Mouse (Mus musculus) midbrain, embryonic 12.5 days (tissue): ENCODE results near the gene Fsip1. TPM values are rescaled to one million over a fixed set of nuclear protein-coding genes. Genes with fewer than 3 reads are reported as not detected.
A peak's percentile ranks its signal among the peaks of the same experiment; 100 is the strongest.

Experiments
- ATAC-seq: fragments of 200-750 bp; cut with Nextera tagmentation; 2 replicates; pipeline ENCODE4 v1.8.0; 2017; ENCODE audit warnings: low read depth, moderate TSS enrichment, moderate library complexity; ENCODE audit not compliant: low FRiP score
- H3K27ac ChIP-seq: fragments of 300-500 bp; sonication (generic); replicated peaks from 2 replicates; pipeline ENCODE4 v1.5.1; 2016; ENCODE audit warnings: mild to moderate bottlenecking
- H3K27me3 ChIP-seq: fragments of 300-500 bp; sonication (generic); 2 replicates; pipeline ENCODE4 v1.6.1; 2016; ENCODE audit warnings: mild to moderate bottlenecking
- H3K36me3 ChIP-seq: fragments of 300-500 bp; sonication (generic); 2 replicates; pipeline ENCODE4 v1.6.1; 2016
- H3K4me1 ChIP-seq: fragments of 300-500 bp; sonication (generic); 2 replicates; pipeline ENCODE4 v1.6.1; 2016
- H3K4me2 ChIP-seq: fragments of 300-500 bp; sonication (generic); replicated peaks from 2 replicates; pipeline ENCODE4 v1.6.1; 2016; ENCODE audit warnings: mild to moderate bottlenecking, moderate library complexity
- H3K4me3 ChIP-seq: fragments of 300-500 bp; sonication (generic); 2 replicates; pipeline ENCODE4 v1.5.1; 2016; ENCODE audit warnings: mild to moderate bottlenecking
- H3K9ac ChIP-seq: fragments of 300-500 bp; sonication (generic); replicated peaks from 2 replicates; pipeline ENCODE4 v1.6.1; 2016; ENCODE audit warnings: mild to moderate bottlenecking, moderate library complexity
- H3K9me3 ChIP-seq: fragments of 300-500 bp; sonication (generic); 2 replicates; pipeline ENCODE4 v1.6.1; 2016; ENCODE audit warnings: mild to moderate bottlenecking
- WGBS: fragments of 180-500 bp; shearing (Covaris S2); methylation state at CpG from one replicate; pipeline ENCODE4 v1.1.7; 2016; 5-methylcytosine and 5-hydroxymethylcytosine counted together
- polyA plus RNA-seq: library from polyadenylated mRNA; unstranded; fragments of >200 nt; fragmentation: Nextera tagmentation; extraction: Ambion mirVana; gene quantifications from 2 replicates; pipeline ENCODE4 v1.2.1, GENCODE M21; 2016

Fsip1 gene
- polyA plus RNA-seq, 1 experiment from 2014 or later: 1.6 TPM

DNA sequence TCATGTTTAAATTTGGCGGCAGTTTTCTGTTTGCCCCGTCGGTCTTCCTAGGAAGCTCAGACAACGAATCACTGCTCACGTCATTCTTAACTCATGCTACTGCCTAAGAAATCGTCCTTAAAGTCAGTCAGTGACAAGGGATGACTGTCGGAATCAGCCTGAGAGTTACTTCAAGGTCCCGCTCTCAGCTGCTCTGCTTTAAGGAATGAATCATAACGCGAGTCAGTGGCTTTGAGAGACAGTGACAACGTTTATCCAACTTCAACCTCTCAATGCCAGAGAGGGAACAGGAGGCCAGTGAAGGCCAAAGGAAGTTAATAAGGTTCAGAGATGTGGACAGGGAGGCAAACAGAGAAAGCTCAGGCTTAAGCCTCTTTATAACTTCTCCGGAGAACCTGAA lies 7.8 kb downstream of the Fsip1 start:
- Histone ChIP-seq H3K9ac (no peak overlapping the region), H3K36me3 (no peaks in the 10 kb centered on the region), H3K9me3 (no peaks in the 10 kb centered on the region), H3K27ac (no peak overlapping the region), H3K4me3 (no peak overlapping the region), H3K4me1 (no peaks in the 10 kb centered on the region), H3K27me3 (0 out of 2 replicates have a peak, but pooled peaks cover 3% of the 10 kb centered on the region), H3K4me2 (no peak overlapping the region)
- WGBS: 74% methylated on average over 12 of the region's 12 CpGs
- no peak for ATAC-seq

DNA sequence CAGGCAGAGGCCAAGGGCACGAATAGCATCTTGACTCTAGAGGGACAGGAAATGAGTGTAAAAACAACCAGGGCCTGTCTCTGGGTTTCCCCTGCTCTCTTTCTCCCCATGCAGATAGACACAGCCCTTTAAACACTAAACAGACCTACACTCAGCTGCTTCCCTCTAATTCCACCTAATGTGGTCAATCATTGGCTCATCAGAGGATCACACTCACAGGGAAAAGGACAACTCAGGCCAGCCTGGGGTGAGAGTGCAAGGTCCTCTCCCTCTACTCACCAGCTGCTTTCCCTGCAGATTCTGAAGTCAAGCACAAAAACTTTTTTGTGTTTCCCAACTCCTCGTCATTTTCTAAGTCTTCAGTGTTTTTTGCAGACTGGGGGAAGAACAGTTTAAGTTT lies 8.8 kb downstream of the Fsip1 start:
- no peak overlapping the region for H3K4me2 ChIP-seq
- H3K27ac ChIP-seq: no peak overlapping the region
- no peaks in the 10 kb centered on the region for H3K4me1 ChIP-seq
- H3K27me3 ChIP-seq: 0 out of 2 replicates have a peak, but pooled peaks cover 3% of the 10 kb centered on the region
- WGBS: 73% methylated on average over 2 of the region's 2 CpGs
- H3K9me3 ChIP-seq: no peaks in the 10 kb centered on the region
- no peaks in the 10 kb centered on the region for H3K36me3 ChIP-seq
- no peak overlapping the region for H3K4me3 ChIP-seq
- H3K9ac ChIP-seq: no peak overlapping the region
- ATAC-seq: no peak

DNA sequence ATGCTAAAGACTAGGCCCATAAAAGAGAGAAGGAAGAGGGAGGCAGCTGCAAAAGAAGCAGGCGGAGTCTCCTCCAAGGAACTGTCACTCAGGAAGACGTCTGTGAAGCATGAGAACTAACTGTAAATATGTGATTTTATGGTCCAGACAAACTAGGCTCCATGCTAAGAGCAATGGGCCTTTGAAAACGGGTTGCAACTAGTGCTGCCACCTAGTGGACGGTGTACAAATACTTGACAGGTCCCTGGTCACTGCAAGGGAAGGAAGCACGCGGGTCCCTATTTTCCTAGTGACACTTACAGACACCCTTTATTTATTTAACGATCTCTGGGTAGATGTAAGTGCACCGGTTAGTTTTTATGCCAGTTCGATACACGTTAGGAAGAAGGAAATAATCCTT lies 10.9 kb downstream of the Fsip1 start:
- peak; percentile 63 for ATAC-seq
- Histone ChIP-seq H3K4me2 (no peak overlapping the region), H3K27ac (no peak overlapping the region), H3K9ac (no peak overlapping the region), H3K4me3 (no peak overlapping the region), H3K27me3 (no peaks in the 10 kb centered on the region), H3K4me1 (no peaks in the 10 kb centered on the region), H3K36me3 (no peaks in the 10 kb centered on the region), H3K9me3 (no peaks in the 10 kb centered on the region)
- 14% methylated on average over 10 of the region's 10 CpGs for WGBS

DNA sequence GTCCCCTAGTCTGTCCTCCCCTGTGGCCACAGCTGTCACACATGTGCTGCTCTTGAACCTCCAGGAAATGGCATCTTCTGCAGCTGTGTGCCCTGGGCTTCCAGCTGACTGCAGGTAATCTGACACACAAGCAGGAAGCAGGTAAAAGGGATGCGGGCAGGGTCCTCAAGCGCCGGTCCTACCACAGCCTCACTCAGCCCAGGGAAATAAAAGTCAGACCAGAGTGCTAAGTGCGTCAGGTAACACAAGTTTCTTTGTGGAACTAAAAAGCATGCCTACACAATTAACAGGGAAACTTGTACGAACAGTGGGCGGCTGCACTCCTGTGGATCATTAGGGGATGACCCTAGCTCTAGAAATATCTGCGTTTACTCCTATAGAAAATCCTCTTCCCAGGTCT lies 20.6 kb downstream of the Fsip1 start:
- Histone ChIP-seq H3K9ac (no peak overlapping the region), H3K36me3 (no peaks in the 10 kb centered on the region), H3K4me3 (no peak overlapping the region), H3K9me3 (no peaks in the 10 kb centered on the region), H3K27ac (no peak overlapping the region), H3K4me1 (no peaks in the 10 kb centered on the region), H3K27me3 (0 out of 2 replicates have a peak, but pooled peaks cover 3% of the 10 kb centered on the region), H3K4me2 (no peak overlapping the region)
- no peak for ATAC-seq
- WGBS: 84% methylated on average over 7 of the region's 7 CpGs

DNA sequence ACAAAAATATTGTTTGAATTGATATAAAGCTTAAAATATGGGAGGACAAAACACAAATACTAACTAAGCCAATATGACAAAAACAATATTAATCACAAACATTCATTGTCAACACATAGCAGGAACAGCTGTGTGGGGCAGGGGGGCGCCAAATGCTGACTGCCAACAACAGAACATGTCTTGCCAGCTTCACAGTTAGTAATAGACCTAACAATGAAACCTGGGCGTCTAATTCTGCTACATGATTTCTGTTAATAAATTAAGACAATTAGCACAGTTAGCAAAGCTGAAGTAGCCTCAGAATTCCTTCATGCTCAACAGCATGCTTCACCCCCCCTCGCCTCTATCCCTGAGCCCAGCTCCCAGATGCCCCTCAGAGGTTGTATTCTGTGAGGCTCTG lies 21.2 kb downstream of the Fsip1 start:
- no peaks in the 10 kb centered on the region for H3K36me3 ChIP-seq
- ATAC-seq: no peak
- no peak overlapping the region for H3K4me2 ChIP-seq
- H3K27me3 ChIP-seq: 0 out of 2 replicates have a peak, but pooled peaks cover 3% of the 10 kb centered on the region
- 88% methylated on average over 3 of the region's 3 CpGs for WGBS
- H3K9me3 ChIP-seq: no peaks in the 10 kb centered on the region
- no peak overlapping the region for H3K27ac ChIP-seq
- H3K4me3 ChIP-seq: no peak overlapping the region
- H3K9ac ChIP-seq: no peak overlapping the region
- no peaks in the 10 kb centered on the region for H3K4me1 ChIP-seq

DNA sequence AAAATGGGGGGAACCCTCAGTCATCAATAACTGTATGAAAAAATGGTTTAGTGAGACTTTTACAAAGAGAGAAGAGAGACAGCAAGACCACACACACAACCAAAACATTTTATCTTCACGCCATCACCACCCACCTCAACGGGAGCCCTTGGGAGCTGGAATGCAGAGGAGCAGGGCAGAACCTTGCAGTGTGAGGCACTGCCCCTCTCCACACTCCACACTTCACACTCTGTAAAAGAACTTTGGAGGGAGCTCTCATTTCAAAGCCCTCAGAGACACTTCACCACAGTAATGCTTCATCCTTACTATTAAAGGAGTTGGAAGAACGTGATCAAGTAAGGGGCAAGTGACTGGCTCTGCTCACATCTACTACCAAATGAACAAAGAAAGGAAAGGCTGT lies 26.2 kb downstream of the Fsip1 start:
- Histone ChIP-seq H3K9me3 (no peaks in the 10 kb centered on the region), H3K27ac (no peak overlapping the region), H3K4me3 (no peak overlapping the region), H3K9ac (no peak overlapping the region), H3K27me3 (no peaks in the 10 kb centered on the region), H3K36me3 (no peaks in the 10 kb centered on the region), H3K4me1 (no peaks in the 10 kb centered on the region), H3K4me2 (no peak overlapping the region)
- 86% methylated on average over 3 of the region's 3 CpGs for WGBS
- no peak for ATAC-seq

DNA sequence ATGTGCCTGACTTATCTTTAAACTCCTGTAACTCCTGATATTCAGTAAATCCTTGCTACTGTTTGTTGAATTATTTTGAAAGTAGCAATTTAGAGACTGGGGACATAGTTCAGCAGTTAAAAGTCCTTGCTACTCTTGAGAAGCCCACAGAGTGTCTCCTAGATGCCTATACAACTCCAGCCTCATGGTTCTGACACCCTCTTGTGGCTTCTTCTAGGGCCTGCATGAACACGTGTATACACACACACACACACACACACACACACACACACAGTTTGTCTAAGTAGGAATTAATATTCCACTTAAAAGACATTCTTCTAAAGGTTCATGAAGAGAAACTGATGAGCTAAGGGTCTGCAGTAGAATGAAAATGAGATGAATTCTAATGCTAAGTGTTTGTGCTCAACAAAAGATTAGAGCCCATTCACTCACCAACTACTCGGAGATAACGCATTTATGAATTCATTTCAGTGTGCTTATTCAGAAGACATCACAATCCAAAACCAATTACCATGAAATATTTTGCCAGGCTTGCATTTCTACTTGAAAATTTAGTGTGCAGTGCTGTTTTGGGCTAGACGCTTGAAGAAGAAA lies 28.2 kb downstream of the Fsip1 start:
- Histone ChIP-seq H3K36me3 (no peaks in the 10 kb centered on the region), H3K4me1 (no peaks in the 10 kb centered on the region), H3K4me3 (no peak overlapping the region), H3K27ac (no peak overlapping the region), H3K4me2 (no peak overlapping the region), H3K27me3 (no peaks in the 10 kb centered on the region), H3K9me3 (no peaks in the 10 kb centered on the region), H3K9ac (no peak overlapping the region)
- ATAC-seq: no peak
- 73% methylated on average over 4 of the region's 4 CpGs for WGBS

DNA sequence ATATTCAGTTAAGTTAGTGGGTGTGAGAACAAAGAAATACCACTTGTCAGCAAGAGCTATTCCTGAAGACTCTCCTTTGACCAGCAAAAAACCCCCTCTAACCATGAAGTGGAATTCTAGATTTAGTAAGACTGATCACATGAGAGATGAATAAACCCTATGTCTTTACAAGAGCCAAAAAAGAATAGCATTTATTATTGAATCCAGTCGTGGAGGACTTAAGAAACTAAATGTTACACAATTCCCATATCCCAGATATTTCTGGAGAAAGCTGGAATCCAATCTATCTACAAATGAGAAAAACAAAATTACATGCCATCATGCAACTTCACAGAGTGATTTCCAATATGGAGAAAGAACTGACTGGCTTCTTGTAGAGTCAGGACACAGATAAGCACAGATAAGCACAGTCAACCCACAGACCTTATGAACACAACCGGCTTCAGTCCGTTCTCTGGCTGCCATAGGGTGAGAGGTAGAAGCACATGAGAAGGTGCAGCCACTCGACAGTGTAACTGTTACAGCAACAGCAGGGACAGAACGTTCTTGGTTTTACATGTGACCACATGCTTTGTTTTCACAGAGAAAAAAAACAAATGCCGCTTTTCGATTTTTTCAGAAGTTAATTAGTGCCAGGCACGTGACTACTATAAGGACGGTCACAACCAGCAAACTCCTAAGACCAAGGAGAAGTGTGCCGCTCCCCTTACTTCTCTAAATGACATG lies 31.3 kb downstream of the Fsip1 start:
- H3K27ac ChIP-seq: no peak overlapping the region
- no peak overlapping the region for H3K9ac ChIP-seq
- H3K27me3 ChIP-seq: peaks cover 16% of the 10 kb centered on the region; the same call in 1 of the 2 replicates
- WGBS: 87% methylated on average over 10 of the region's 10 CpGs
- no peak overlapping the region for H3K4me2 ChIP-seq
- H3K4me1 ChIP-seq: no peaks in the 10 kb centered on the region
- H3K36me3 ChIP-seq: no peaks in the 10 kb centered on the region
- H3K4me3 ChIP-seq: no peak overlapping the region
- no peak for ATAC-seq
- no peaks in the 10 kb centered on the region for H3K9me3 ChIP-seq

DNA sequence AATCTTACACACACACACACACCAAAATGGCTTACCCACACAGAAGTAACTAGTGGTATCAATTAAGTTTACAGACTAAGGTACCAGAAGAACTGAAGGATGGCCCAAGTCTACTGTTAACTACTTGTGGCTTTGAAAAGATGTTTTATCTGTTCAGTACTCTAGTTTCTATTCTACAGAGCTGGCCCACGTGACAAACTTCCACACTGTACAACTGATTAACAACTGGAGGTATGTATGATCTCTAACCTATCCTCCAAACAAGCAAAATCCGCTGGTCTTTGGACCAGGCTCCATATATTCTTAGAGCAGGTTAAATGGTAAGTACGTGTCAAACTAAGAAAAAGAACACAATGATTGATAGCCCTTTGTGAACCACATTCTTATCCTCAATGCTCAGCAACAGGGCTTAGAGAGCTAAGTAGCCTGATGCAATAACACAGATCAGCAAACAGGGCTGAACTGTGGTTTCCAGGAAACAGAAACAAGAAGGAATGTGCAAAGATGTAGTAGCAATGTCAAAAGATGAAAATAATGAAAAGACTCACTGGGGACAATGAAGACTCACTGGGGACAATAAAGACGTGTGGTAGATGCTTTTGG lies 38.7 kb downstream of the Fsip1 start:
- no peak overlapping the region for H3K9ac ChIP-seq
- H3K27me3 ChIP-seq: peaks cover 26% of the 10 kb centered on the region
- no peak overlapping the region for H3K27ac ChIP-seq
- H3K4me2 ChIP-seq: no peak overlapping the region
- ATAC-seq: 0 out of 2 replicates have a peak, but pooled peaks have one; percentile 27
- WGBS: 12% methylated on average over 4 of the region's 4 CpGs
- H3K4me1 ChIP-seq: 0 out of 2 replicates have a peak, but pooled peaks cover 7% of the 10 kb centered on the region
- no peak overlapping the region for H3K4me3 ChIP-seq
- H3K36me3 ChIP-seq: no peaks in the 10 kb centered on the region
- no peaks in the 10 kb centered on the region for H3K9me3 ChIP-seq

DNA sequence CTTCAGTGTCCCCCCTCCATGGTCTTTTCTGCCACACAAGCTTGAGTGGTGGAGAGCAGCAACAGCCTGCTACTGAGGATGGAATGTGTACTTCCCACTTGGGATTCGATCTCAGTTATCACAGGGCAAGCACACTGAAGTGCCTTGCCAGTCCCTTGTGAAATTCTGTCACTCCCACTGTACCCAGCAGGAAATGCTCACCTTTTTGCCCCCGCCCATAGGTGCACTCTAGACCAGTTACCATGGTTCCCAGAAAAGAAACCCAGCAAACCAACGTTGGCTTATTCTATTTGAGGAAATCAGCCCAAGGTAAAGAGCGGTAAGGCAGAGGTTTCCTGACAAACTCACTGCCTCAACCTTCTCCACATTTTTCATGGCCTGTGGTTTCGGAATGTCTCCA lies 47.1 kb downstream of the Fsip1 start:
- ATAC-seq: no peak
- Histone ChIP-seq H3K36me3 (no peaks in the 10 kb centered on the region), H3K9me3 (no peaks in the 10 kb centered on the region), H3K4me2 (no peak overlapping the region), H3K27ac (no peak overlapping the region), H3K27me3 (peaks cover 45% of the 10 kb centered on the region), H3K4me1 (peaks cover 21% of the 10 kb centered on the region), H3K4me3 (no peak overlapping the region), H3K9ac (no peak overlapping the region)
- 81% methylated on average over 5 of the region's 5 CpGs for WGBS

DNA sequence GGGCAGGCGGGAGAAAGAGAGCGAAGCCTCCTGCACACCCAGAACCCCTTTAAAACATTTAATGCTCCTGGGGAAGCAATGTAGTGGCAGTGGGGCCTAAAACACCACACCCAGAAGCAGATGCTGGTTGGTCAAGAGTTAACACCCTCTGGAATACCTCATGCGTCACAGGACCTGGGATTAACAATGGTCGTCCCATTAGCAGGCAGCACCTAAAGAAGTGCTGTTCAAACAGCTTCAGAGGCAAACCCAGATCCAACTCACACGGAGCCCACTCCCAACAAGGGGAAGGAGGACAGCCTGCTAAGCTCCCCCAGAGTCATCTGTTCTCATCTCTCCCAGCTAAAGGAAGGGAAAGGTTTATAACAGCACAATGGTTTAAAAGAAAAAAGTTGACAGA lies 48.1 kb downstream of the Fsip1 start:
- ATAC-seq: no peak
- Histone ChIP-seq H3K9me3 (no peaks in the 10 kb centered on the region), H3K4me2 (no peak overlapping the region), H3K4me1 (peaks cover 32% of the 10 kb centered on the region), H3K9ac (no peak overlapping the region), H3K27me3 (peaks cover 38% of the 10 kb centered on the region), H3K27ac (no peak overlapping the region), H3K36me3 (no peaks in the 10 kb centered on the region), H3K4me3 (no peak overlapping the region)
- WGBS: 36% methylated on average over 5 of the region's 5 CpGs

DNA sequence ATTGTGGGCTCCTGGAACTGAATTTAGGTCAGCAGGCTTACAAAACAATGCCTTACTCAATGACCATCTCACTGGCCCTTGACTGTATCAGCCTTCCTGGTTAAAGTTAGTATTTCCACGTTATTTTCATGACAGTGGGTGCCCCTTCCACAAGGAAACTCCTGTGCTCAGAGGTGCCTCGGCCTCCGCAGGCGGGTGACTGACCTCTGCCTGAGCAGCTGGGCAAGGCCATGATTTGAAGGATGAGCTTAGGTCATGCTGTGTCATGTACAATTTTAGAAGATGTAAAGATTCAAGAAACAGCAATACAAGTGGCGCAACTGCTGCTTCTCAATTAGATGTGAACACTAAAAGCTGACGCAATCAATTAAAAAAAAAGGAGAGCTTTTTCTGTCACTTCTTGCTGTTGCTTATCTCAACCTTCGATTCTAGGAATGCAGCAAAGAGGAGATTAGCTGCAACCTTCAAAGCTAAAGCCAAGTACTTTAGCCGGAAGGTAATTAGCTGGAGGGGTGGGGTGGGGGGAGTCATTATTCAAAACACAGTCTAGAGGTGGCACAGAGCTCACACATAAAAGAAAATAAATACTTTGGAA lies 50.7 kb downstream of the Fsip1 start:
- 25% methylated on average over 8 of the region's 8 CpGs for WGBS
- H3K27ac ChIP-seq: no peak overlapping the region
- no peaks in the 10 kb centered on the region for H3K9me3 ChIP-seq
- no peak overlapping the region for H3K4me2 ChIP-seq
- ATAC-seq: no peak
- H3K4me3 ChIP-seq: no peak overlapping the region
- H3K36me3 ChIP-seq: no peaks in the 10 kb centered on the region
- H3K27me3 ChIP-seq: peaks cover 34% of the 10 kb centered on the region
- no peak overlapping the region for H3K9ac ChIP-seq
- H3K4me1 ChIP-seq: peaks cover 45% of the 10 kb centered on the region
